Mouse (Mus musculus) urinary bladder, adult 18-20 months (tissue): ENCODE results near the gene Pnp2.
"Not testable (repeated sequence)": the region's sequence is repeated elsewhere in the genome, so short reads cannot be mapped to it uniquely, and the experiment has no call there.

Source experiments
- DNase-seq, 2 experiments: peaks; one replicate each; pipeline ENCODE4 v3.0.0; 2022; ENCODE audit warnings: low spot score in 2 of 2, mixed read lengths in 2 of 2

Gene Pnp2

DNA sequence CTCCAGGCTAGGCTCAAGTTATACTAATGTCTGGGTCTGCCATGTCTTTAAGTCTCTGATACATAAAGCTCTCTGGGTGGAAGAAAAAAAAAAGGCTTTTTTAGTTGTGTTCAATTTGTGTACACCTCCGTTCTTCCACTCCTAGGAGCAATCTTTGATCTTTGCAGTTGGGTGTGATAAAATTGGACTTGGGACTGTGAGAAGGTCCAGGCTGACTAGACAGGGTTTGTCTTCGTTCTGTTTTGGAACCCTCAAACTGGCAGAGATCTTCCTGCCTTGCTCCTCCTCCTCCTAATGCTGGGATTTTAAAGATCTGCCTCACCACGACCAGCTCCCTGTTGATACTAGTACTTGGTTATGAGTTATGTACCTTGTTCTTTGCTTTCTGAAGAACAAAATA is 1.4 kb downstream of the Pnp2 start:
- not testable (repeated sequence) for DNase-seq

DNA sequence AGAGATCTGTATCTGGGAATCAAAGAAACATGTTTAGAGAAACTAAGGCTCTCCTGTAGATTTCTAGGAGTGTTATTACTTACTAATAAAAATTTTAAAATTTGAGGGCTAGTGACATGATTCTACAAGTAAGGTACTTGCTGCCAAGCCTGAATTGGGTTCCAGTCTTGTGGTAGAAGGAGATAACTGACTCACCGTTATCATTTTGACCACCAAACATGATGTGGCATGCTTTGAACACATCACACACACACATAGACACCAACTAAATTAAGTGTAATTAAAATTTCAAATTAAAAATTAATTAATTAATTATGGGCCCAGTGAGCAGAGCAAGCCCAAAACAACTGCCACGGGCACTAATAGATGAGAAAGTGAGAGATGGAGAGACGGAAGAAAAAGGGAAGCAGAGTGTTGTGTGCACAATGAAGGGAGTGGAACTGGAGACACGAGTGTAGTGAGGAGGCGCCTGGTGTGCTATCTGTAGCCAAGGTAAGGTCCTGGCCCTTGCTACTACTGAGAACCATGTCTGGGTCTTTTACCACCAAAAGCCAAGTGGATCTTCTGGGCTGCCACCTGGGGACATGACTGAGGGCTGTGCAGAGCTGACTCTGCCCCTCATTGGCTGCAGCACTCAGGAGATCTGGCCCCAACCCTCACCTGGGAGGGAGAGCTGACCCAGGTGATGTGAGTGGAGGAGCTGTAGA is 2.6 kb downstream of the Pnp2 start:
- not testable (repeated sequence) for DNase-seq

DNA sequence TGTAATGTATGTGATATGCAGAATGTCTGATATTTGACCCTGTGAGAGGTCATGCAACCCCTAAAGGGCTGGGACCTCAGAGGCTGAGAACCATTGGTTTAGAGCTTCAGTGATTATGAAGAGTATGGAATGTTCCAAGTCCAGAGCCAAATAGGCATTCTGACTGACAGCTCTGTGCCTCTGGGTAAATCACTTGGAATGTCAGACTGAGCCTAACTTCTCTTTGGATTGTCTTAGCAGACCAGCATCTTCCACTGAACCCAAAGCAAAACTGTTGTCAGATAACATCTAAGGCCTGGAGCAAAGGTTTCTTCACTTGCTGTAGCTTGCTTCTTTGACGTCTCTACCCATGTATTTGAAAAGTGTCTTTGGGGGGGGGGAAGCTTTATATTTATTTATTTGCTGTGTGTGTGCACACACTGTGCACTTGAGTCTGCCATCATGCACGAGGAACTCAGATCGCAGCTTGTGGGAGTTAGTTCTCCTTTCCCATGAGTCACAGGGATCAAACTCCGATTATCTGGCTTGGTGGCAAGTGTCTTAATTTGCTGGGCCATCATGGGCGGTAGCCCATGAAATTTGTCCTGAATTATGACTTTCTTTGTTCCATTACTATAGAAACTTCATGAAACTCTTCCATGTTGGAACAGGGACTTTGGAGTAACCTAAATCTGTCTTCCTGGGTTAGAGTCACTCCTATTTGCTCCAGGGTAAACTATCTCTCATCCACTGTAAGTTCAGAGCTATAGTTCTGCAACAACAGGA is 12.6 kb downstream of the Pnp2 start:
- DNase-seq: no peak

DNA sequence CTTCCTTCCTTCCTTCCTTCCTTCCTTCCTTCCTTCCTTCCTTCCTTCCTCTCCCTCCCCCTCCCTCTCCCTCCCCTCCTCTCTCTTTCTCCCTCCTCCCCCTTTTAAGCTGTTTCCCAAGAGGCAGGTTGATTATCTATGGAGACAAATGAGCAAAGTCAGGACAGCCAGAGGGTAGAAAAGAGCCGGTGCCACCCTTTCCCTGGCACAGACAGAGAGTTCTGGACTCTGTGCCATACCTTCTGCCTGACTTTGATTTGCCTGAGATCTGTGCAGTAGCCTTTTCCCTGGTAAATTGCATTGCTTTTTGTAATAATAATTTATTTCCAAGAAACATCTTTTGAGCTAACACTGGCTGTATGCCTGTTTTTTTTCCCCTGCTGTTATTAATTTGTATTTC is 13.2 kb downstream of the Pnp2 start:
- no peak for DNase-seq

DNA sequence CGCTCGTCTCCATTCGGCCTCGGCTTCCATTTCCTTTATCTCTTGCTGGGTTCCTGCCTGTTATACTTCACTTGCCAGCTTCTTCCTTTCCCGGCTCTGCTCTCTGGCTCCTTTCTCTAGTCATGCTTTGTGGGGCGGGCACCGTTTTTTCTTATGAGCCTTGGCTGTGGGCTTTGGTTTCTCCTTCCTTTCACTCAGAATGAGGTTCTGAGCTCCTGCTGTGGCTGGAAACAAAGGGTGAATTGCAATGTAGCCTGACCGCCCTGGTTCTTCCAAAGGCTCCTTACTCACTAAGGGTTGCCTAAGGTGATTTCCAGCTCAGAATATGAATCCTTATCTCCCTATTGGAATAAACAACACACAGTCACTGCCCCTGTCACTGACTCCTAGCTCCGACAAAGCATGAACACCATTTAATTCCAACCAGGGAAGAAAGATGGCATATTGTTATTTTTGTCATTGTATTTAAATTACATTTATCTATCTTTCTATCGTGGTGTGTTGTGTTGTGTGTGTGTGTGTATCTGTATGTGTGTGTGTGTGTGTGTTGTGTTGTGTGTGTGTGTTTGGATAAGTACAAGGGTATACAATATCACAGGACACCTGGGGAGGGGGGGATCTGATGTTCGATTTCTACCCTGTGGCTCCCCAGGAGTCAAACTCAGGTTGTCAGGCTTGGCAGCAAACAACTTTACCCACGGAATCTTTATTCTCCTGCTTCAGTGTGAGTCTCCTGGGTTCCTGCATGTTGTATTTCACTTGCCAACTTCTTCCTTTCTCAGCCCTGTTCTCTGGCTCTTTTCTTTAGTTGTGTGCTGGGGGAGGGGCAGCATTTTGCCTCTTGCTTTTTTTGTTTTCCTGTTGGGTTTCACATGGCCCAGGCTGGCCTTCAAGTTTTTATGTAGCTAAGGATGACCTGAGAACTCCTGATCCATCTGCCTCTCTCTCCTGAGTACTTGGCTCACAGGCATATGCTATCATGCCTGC is 14.1 kb downstream of the Pnp2 start:
- peak in 1 of 2 experiments; percentile 15 for DNase-seq

DNA sequence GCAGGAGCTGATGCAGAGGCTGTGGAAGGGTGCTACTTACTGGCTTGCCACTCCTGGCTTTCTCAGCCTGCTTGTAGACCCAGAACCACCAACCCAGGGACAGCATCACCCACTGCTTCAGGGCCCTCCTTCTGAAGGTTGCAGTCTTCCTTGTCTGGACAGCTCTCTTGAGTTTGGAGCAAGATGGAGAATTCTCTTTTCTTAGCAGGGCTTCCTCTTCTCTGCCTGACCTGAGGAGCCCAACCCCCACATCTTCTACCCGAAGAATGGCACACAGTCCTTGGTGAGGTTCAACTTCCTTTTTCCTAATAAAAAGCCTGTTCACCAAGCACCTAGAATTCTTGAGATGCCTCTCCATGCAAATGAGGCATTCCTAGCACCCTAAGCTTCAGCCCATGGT is 15.0 kb downstream of the Pnp2 start:
- DNase-seq: no peak

DNA sequence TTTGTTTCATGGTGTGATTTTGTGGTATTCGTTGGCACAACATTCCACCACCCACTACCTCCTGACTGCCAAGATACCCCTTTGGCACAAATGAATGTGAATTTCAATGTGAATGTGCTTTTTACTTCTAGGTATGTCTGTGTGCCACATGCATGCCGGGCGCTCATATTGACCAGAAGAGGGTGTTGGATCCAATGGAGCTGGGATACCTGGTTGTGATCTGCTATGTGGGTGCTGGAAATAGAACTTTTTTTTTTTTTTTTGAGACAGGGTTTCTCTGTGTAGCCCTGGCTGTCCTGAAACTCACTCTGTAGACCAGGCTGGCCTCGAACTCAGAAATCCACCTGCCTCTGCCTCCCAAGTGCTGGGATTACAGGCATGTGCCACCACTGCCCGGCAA is 17.3 kb downstream of the Pnp2 start:
- not testable (repeated sequence) for DNase-seq

DNA sequence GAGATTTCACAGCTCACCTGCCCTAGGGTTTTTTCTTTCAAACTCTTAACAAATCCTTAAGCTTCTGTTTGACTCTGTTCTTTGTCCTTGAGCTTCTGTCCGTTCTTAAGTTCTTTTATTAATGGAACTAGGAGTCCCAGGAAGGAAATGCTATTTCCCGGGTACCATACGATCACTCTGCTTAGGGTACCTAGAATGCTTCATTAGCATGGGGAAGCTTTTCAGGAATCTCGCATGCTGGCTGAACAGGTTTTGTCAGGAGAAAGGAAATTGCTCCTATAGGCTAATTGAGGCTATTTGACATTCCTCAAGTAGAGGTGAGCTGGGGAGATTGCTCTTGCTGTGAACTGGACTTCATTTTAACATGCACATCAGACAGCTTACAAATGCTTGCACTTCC is 17.9 kb downstream of the Pnp2 start:
- DNase-seq: no peak

DNA sequence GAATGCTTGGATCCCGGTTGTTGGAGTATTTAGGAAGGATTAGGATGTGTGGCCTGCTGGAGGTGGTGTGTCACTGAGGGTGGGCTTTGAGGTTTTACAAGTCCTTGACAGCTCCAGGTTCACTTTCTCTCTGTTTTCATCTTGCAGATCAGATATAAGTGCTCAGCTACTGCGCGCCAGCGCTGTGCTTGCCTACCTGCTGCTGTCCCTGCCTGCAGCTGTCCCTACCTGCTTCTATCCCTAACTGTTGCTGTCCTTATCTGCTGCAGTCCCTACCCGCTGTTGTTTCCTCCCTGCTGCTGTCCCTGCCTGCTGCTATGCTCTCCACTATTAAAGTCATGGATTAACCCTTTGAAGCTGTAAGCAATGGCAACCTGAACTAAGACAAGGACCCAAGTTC is 19.2 kb downstream of the Pnp2 start:
- DNase-seq: no peak

DNA sequence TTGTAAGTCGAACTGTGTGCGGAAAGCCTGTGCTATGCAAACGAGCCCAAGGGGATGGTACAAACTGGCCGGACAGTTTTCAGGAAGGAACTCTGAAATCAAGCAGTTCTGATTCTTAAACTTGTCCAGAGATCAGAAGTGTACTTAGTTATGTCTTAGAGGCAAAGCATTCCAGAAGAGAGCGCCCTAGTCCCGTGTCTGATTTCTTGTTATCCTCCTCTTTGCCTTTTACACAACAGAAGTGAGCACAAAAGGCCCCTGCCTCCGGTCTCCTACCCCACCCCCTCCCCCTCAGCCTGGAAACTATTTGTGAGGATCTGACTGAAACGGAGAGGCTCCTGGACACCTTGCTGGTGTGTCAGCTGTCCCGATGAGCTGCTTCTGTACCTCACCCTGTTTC is 20.9 kb downstream of the Pnp2 start:
- DNase-seq: no peak

DNA sequence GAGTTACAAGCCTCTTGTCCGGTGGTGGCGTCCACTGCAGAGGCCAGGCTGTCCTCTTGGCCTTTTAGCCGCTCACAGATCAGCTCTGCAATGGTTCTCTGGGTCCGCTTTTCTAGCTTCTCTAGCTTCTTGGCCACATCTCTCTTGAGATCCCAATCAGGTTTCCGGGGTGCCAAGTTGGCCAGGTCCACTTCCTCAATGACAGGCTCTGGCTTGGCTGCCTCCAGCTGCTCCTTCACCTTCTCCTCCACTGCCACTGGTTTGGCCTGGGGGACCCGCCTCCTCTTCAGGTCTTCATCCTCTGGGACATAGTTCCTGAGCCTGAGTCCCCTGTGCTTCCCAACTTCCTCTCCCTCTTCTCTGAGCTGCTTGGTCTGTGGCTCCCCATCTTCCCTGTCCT is 22.7 kb downstream of the Pnp2 start:
- not testable (repeated sequence) for DNase-seq

DNA sequence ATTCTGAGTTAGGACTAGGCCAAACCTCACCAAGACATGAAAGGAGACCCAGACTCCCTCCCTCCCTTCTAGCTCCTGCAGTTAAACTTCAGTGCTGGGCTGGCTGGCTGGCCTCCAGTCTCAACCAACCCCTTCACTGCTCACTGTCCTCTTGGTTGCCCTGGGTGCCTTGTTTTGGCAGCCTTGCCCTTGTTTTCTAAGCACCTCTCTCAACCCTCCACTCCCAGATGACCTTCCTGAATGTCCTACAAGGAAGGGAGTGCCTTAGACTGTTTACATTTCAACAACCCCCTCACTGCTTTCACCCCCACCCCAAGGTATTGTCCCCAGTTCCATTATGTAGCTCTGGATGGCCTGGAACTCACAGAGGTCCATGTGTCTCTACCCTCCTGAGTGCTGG is 23.8 kb downstream of the Pnp2 start:
- no peak for DNase-seq

DNA sequence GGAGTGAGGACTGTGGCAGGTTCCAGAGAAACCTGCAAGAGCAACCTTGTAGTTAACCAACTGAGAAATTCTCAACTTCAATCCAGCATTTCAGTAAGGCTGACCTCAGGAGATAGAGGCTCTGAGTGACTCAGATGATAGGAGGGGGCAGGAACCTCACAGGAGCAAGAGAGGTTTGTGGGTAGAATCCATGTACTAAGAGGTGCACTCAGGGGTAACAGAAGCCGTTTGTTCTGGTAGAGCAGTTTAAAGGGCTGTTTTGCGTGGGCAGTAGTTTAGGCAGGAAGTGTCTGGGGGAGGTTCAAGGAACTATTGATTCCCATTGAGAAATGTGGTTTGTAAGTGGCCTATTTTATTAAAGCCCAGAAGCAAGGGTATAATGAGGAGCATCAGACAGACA is 25.4 kb downstream of the Pnp2 start:
- no peak for DNase-seq

DNA sequence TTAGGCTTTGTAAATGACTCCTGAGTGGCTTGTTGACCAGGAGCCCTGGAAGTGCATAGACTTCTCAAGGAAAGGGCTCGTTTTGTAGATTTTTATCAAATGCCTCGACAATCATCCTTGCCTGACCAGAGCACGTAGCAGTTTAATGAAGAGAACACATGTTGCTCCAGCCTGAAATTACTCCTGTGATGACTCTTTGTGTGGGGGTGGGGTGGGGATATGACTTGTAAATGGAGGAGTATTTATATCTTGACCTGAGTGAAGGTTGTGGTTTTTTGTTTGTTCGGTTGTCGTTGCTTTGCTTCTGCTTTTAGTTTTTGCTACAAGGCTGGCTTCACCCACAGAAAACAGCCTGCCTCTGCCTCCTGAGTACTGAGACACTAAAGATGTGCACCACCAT is 26.0 kb downstream of the Pnp2 start:
- no peak for DNase-seq

DNA sequence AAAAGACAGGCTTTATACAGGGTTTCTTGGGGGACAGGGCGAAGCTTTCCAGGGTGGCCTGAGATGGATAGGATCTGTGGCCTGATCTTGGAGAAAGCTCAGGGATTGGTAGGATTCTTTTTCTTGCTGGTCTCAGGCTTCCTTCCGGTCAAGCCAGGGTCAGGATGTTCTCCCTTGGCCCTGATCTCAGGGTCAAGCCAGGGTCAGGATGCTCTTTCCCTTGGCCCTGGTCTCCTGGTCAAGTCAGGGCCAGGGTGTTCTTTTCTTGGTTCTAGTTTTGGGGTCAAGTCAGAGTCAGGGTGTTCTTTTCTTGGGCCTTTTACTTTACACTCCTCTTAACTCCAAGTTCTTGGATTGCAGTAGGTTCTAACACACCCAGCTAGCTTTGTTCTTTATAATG is 31.9 kb downstream of the Pnp2 start:
- DNase-seq: no peak

DNA sequence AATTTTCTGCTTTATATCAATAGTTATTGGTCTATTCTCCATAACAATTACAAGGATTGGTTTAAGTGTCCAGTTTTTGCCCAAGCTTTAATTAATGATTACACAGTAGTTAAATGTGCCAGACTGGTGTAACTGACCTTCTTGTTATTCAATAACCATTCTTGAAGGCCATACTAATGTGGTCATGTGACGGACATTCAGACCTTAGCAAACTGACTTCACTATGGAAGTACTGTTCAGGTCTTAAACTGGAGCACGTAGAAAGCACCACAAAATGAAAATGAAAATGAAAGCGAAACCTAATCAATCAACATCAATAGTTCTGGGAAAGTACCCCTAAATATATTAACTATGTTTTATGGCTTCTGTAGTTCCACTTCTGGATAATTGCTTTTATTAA is 35.2 kb downstream of the Pnp2 start:
- DNase-seq: no peak

DNA sequence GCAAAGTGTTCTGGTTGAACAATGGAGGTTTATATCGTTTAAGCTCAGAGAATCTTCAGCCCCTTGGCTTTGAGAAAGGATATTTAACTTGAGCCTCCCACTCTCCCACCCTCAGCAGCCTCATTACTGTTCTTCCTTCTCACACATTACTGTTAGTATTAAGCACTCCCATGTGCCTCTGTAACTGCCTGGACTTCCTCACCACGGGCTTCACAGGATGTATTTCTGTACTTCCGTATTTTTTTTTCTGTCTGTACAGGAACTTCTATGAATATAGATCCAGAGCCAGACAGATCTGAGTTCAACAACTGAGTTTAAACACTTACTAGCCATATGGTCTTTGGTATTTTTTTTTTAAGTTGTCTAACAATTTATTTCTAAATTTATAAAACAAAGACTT is 41.3 kb downstream of the Pnp2 start:
- no peak for DNase-seq

DNA sequence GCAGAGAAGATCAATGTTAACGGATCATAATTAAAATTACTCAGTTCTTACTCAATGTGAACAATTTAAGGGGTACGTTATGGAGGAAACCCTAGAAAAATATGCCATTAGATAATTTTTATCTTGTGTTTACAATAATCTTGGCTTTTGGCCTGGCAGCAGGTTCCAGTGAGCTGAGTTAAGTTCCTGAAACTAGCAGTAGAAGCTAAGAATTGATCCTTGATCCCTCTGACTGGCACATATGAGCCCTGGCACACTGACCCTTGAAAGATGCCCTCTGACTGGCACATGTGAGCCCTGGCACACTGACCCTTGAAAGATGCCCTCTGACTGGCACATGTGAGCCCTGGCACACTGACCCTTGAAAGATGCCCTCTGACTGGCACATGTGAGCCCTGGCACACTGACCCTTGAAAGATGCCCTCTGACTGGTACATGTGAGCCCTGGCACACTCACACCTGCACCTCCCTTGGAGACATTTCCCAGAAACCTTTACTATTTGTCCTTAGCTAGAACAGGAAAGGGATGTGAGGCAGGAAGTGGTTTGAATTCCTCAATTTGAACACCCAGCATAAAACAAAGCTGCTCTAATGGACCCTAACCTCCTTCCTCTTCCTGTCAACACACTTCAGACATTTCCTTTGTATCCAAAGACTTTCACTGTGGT is 42.3 kb downstream of the Pnp2 start:
- DNase-seq: no peak

DNA sequence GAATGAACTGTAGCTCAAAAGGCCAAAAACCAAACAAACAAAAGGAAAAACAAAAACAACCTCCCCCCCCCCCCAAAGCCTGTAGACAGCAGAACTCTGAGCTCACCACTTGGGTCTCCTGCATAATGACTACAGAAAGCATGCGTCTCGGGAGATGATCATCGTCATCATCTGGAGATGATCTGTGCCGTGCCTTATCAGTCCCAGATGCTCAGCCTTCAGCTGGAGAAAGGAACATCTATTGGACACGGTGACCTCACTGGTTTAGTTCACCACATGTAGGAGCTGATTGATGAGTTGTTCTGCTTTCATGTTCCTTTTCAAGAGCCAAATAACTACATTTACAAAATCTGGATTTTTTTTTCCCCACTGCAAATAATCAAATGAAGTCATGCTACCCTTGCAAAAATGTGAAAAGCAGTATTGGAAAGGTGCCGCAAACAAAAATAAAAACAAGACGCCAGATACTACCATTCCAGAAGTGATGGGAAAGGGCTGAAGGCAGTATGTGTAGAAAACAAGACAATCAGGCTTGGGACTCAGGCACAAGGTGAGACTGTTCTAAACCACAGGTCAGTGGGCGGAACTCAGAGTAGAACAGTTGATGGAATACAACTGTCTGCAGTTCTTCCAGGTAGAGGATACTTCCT is 51.5 kb downstream of the Pnp2 start, which contains the start of gene Rnase10:
Gene Rnase10, plus strand, starts transcription at position 600 of the 650 bp plus-strand sequence.
- DNase-seq: no peak

DNA sequence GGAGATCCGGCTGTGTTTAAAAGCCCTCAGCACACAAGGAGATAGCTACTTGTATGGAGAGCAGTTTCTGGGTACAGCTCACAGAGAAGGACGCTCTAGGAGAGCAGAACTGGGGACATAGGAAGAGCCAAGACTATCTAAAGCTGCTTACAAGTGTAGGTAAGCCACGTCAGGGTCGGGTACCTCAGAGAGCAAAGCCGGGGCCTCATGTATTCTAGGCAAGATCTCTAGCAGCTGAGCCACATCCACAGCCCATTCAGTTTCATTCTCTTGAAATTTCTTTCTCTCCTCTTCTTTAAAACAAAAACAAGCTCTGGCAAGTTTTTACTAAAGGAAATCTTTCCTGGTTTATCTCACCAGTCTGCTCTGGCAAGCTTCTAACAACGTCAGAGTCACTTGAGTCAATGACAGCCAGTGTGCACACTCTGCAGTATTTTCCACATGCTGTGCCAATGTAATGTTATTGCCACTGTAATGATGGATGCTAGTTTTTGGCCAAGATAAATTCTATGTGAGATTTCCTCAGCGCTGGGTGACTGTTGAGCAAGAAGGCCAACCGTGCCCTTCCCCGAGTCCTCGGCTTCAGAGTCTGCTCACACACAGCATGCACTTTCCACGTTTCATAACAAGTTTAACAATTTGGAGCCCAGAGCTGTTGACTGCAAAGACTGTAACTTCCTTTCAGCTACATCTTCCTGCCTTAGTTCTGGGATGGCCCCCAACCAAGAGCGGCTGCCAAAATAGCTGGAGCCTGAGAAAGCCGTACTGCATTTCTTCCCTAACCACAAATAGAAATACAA is 52.3 kb downstream of the Pnp2 start:
- peak; percentile 7 to 29 for DNase-seq
